Mouse (Mus musculus) cerebellum, adult 2 months (tissue): ENCODE data around the gene Rasa2. TPM values are rescaled to one million over a fixed set of nuclear protein-coding genes. Genes with fewer than 3 reads are reported as not detected.
"Not testable (repeated sequence)": the region's sequence is repeated elsewhere in the genome, so short reads cannot be mapped to it uniquely, and the experiment has no call there.

Experiments used
- DNase-seq, 2 experiments: peaks; one replicate each; pipeline ENCODE4 v3.0.0; 2021
- H3K27ac ChIP-seq: fragments of 200-500 bp; 2 replicates; pipeline ENCODE4 v1.5.1; 2012; ENCODE audit warnings: low read length, control low read depth, inconsistent platforms; ENCODE audit not compliant: insufficient read depth
- H3K27me3 ChIP-seq: fragments of 200-500 bp; 2 replicates; pipeline ENCODE4 v1.6.1; 2012; ENCODE audit warnings: inconsistent platforms, mild to moderate bottlenecking, low read length, moderate library complexity; ENCODE audit not compliant: control insufficient read depth, insufficient read depth
- H3K4me1 ChIP-seq: fragments of 200-500 bp; 2 replicates; pipeline ENCODE4 v1.6.1; 2011; ENCODE audit warnings: low read length; ENCODE audit not compliant: control insufficient read depth, insufficient read depth
- H3K4me3 ChIP-seq: fragments of 200-500 bp; replicated peaks from 2 replicates; pipeline ENCODE3; 2011; ENCODE audit warnings: mild to moderate bottlenecking, low read depth, low read length, control low read depth; ENCODE audit not compliant: insufficient read depth
- CTCF ChIP-seq: fragments of 200-500 bp; IDR thresholded peaks from 2 replicates; pipeline ENCODE4 v1.5.1; 2011; ENCODE audit warnings: low read depth, mild to moderate bottlenecking, control low read depth, low read length, moderate library complexity, borderline replicate concordance; ENCODE audit not compliant: insufficient read depth
- POLR2A ChIP-seq: fragments of 200-500 bp; IDR thresholded peaks from 2 replicates; pipeline ENCODE4 v1.6.1; 2011; ENCODE audit warnings: low read length, control low read depth, borderline replicate concordance; ENCODE audit not compliant: insufficient read depth
- whole genome bisulfite sequencing: fragments of 180-500 bp; shearing (Covaris S2); methylation state at CpG from one replicate; pipeline ENCODE4 v1.1.7; 2018; 5-methylcytosine and 5-hydroxymethylcytosine counted together
- polyA plus RNA-seq: library from polyadenylated mRNA; depleted of rRNA; stranded (reverse); fragments of >200 nt; gene quantifications from 2 replicates; pipeline ENCODE4 v1.2.3, GENCODE M21; 2012

The Rasa2 gene
- polyA plus RNA-seq, 1 experiment = 8.3 TPM

DNA sequence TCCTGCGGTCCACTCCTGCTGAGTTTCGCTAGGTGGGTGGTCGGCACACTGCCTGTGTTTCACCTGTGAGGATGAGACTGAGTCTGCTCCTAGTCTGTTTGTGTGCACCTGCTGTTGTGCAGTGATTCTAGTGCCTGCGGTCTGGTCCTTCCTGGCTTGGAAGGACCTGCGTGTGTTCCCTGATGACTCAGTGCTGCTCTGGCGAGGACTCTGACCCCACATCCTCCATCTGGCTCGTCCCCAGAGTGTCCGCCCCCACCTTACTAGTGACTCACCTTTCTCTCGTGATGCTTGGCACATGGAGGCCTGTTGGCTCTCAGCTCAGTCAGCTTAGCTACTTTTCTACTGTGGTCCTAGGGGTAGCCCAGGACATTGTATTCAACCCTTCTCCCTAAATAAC lies 18.5 kb upstream of the Rasa2 start:
- peaks cover 9% of the 10 kb centered on the region; the same call in 1 of the 2 replicates for H3K4me1 ChIP-seq
- 18% methylated on average over 9 of the region's 9 CpGs for WGBS

DNA sequence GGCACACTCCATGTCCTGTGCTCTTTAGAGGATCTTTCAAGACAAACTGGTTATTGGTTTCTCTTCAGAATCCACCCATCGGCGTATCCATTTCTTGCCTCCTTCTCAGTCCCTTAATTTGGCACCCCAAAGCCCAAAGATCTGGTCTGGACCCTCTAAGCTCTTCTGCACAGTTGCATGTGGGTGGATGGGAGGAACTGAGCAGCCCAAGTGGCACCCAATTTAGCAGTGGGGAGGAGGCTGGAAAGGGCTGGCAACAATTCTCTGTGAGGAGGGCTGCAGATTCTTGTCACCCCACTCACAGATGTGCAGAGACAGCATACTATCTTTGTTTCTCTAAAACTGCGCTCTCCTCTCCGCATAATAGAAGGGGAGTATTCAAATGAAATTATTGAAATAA lies 17.9 kb upstream of the Rasa2 start:
- no peak for DNase-seq
- whole genome bisulfite sequencing = 95% methylated on average over 4 of the region's 4 CpGs
- Histone ChIP-seq H3K4me1 (peaks cover 9% of the 10 kb centered on the region; the same call in 1 of the 2 replicates), H3K27ac (no peak overlapping the region), H3K27me3 (no peaks in the 10 kb centered on the region), H3K4me3 (no peak overlapping the region)
- TF ChIP-seq CTCF (no peak), POLR2A (no peak)

More for the DNA sequence above, 18.5 kb upstream of the Rasa2 start:
- Histone ChIP-seq H3K27ac (peak overlapping the region; percentile 48; the same call in 1 of the 2 replicates), H3K27me3 (no peaks in the 10 kb centered on the region), H3K4me3 (no peak overlapping the region)
- DNase-seq = peak; percentile 84 to 94
- peak; percentile 37; the same call in 1 of the 2 replicates for TF ChIP-seq POLR2A
- no peak for TF ChIP-seq CTCF

DNA sequence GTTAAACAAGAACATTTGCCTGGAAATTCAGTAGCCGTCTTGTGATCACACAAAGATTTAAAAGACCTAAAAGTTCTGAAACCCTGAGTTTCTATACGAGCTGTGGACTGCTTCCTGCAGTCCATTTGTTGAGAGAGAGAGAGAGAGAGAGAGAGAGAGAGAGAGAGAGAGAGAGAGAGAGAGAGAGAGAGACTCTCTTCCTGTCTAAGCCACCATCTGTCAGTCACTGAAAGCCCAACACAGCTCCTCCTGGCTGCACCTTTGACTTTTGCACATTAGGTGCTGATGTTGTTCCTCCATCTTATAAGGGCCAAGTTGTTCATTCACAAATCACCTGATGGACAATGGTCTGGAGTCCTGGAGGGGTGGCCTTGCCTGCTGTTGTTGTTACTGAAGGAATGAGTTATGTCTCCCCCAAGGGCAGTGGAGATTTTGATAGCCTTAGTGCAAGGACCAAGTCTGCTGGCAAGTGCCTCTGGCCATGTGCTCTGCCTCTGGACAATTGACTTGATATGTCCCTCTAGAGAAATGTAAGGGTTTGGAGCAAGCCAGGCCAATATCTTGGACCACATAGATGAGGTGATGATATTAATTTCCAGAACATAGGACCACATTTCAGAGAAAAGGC lies 15.4 kb upstream of the Rasa2 start:
- no peak for DNase-seq
- TF ChIP-seq CTCF = no peak
- TF ChIP-seq POLR2A = no peak
- H3K4me1 ChIP-seq = peaks cover 9% of the 10 kb centered on the region; the same call in 1 of the 2 replicates
- 74% methylated on average over 2 of the region's 2 CpGs for WGBS
- no peaks in the 10 kb centered on the region for H3K27me3 ChIP-seq
- H3K27ac ChIP-seq = no peak overlapping the region
- H3K4me3 ChIP-seq = no peak overlapping the region

DNA sequence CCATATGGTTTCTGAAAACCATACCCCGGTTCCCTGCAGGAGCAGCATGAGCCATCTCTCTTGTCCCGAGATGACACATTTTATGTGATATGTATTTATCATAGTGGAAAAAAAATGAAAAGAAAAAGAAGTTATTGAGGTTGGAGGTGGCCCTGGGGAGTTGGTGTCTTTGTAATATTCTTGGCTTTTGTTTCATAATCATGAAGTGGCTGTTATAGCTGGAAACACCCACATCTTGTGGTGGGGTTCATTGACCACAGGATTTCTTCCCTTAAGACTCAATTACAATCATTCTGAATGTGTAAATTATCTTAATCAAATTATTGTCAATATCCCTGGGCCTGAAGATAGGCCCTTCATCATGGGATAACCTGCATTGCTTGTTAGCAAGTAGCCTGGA lies 13.4 kb upstream of the Rasa2 start:
- TF ChIP-seq POLR2A (no peak), CTCF (no peak)
- Histone ChIP-seq H3K4me1 (peaks cover 4% of the 10 kb centered on the region; the same call in 1 of the 2 replicates), H3K27ac (no peak overlapping the region), H3K4me3 (no peak overlapping the region), H3K27me3 (no peaks in the 10 kb centered on the region)
- 30% methylated on average over 2 of the region's 2 CpGs for WGBS
- no peak for DNase-seq

DNA sequence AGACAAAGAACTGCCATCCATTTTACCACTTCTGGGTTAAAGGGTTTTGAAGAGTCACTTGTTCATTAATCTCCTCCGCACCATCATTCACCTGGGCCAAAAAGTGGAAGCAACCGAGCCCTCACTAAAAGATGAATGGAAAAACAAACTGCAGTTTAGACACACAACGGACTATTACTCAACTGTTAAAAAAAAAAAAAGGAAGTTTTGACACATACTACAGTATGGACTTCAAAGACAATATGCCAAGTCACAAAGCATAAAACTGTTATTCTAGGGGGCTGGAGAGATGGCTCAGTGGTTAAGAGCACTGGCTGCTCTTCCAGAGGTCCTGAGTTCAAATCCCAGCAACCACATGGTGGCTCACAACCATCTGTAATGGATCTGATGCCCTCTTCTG lies 12.6 kb upstream of the Rasa2 start:
- 96% methylated on average over 3 of the region's 3 CpGs for WGBS
- not testable (repeated sequence) for H3K4me3 ChIP-seq, H3K4me1 ChIP-seq, H3K27me3 ChIP-seq, DNase-seq, H3K27ac ChIP-seq

DNA sequence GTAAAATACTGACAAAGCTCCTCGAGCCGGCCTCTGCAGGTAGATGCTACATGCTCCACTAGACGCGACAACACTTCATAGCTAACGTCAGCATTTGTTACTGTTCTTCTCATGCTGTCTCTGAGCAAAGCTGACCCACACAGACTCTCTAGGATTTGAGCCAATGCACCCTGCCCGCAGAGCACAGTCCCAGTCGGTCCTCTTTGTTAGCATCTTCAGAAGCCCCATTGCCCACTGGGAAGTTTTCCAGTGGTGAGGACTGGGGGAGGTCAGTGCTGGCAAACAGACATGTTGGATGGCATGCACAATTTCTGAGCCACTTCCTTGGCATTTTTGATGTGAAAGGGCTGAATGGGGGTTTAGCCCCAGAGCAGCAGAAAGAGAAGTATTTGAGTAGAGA lies 8.0 kb upstream of the Rasa2 start:
- Histone ChIP-seq H3K4me1 (no peaks in the 10 kb centered on the region), H3K27ac (no peak overlapping the region), H3K4me3 (no peak overlapping the region), H3K27me3 (no peaks in the 10 kb centered on the region)
- TF ChIP-seq POLR2A = no peak
- TF ChIP-seq CTCF = no peak
- DNase-seq = peak in 1 of 2 experiments; percentile 47
- 41% methylated on average over 7 of the region's 7 CpGs for WGBS

DNA sequence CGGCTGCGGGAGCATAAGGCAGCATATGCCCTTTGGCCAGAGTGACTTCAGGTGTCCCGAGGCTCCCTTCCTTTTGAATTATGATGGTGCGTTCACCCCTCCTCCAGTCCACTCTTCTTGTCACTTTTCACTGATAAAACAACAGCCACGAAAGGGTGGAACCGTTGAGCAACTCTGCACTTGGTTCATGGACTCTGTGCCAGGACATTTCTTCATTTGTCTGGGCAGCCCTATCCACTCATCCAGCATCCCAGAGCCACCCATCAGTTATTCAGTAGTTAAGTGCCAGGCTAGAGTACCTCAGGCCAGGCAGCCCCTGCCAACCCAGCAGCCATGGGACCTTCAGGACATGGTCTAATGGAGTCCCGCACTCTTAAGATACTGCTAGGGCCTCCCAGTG lies 7.1 kb upstream of the Rasa2 start:
- TF ChIP-seq POLR2A (no peak), CTCF (no peak)
- Histone ChIP-seq H3K4me1 (no peaks in the 10 kb centered on the region), H3K27ac (no peak overlapping the region), H3K27me3 (no peaks in the 10 kb centered on the region), H3K4me3 (no peak overlapping the region)
- DNase-seq = no peak
- 80% methylated on average over 7 of the region's 7 CpGs for WGBS

DNA sequence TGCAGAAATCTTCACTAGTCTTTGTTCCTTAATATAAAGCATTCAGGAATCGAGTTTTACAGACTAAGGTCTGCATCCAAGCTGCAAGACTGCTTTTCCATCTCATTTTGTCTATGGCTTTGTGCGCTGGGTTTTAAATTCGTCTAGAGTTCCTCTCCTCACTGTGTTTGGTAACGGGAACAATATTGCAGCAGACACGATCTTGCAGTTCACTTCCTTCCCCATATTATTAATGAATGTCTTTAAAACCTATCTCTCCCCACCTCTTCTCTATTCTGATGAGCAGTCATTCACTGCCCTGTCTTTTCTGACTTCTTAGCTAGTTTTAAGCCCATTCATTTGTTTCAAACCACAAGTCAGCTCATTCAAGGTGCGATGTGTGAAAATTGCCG lies 5.7 kb upstream of the Rasa2 start:
- H3K4me3 ChIP-seq = no peak overlapping the region
- H3K4me1 ChIP-seq = peaks cover 3% of the 10 kb centered on the region; the same call in 1 of the 2 replicates
- TF ChIP-seq CTCF = no peak
- TF ChIP-seq POLR2A = no peak
- WGBS = 81% methylated on average over 7 of the region's 7 CpGs
- no peak for DNase-seq
- no peak overlapping the region for H3K27ac ChIP-seq
- H3K27me3 ChIP-seq = no peaks in the 10 kb centered on the region
